In genomic region chr11:97310895-97311631, GRCm38 (mm10) we compare ENCODE assay signal across 8 mouse cellular contexts. TPM values are rescaled to one million over a fixed set of nuclear protein-coding genes. Genes with fewer than 3 reads are reported as not detected.
DNase-seq lines count a peak whose midpoint lies in the region; ATAC-seq lines count a peak whose summit lies in the region.

No protein-coding gene starts in this region.

- H3K4me1 ChIP-seq in kidney, embryonic 16.5 days (ENCODE audit: insufficient read depth, low read length): peaks cover 24% of the 10 kb centered on the region
- H3K4me1 ChIP-seq in midbrain, embryonic 11.5 days (ENCODE audit: control insufficient read depth, insufficient read depth, low read length): peaks cover 11% of the 10 kb centered on the region

- H3K27me3 ChIP-seq in kidney, embryonic 16.5 days (ENCODE audit: insufficient read depth, low read length): no peaks in the 10 kb centered on the region
- H3K27me3 ChIP-seq in midbrain, embryonic 11.5 days (ENCODE audit: control insufficient read depth, insufficient read depth, low read length): no peaks in the 10 kb centered on the region

- H3K4me3 ChIP-seq in kidney, embryonic 16.5 days (ENCODE audit: low read length): peak overlapping the region; percentile 38
- H3K4me3 ChIP-seq in midbrain, embryonic 11.5 days (ENCODE audit: low read depth, low read length): peak overlapping the region; percentile 13; the same call in 1 of the 2 replicates

- 4% methylated on average over 18 of the region's 18 CpGs for WGBS in kidney, embryonic 16.5 days
- 2% methylated on average over 18 of the region's 18 CpGs for WGBS in midbrain, embryonic 11.5 days

- ATAC-seq in kidney, embryonic 16.5 days (ENCODE audit: low FRiP score, low TSS enrichment): no peak
- ATAC-seq in midbrain, embryonic 11.5 days (ENCODE audit: low FRiP score): no peak

- no peaks in the 10 kb centered on the region for H3K36me3 ChIP-seq in kidney, embryonic 16.5 days (ENCODE audit: insufficient read depth, low read length)
- H3K36me3 ChIP-seq in midbrain, embryonic 11.5 days (ENCODE audit: control insufficient read depth, insufficient read depth, low read length): no peaks in the 10 kb centered on the region

- H3K9ac ChIP-seq in kidney, embryonic 16.5 days (replicated peaks; ENCODE audit: low read length): peak overlapping the region; percentile 68
- H3K9ac ChIP-seq in midbrain, embryonic 11.5 days (ENCODE audit: low read length): peak overlapping the region; percentile 52

- peak overlapping the region; percentile 65; the same call in 1 of the 2 replicates for H3K27ac ChIP-seq in kidney, embryonic 16.5 days (ENCODE audit: low read length)
- peak overlapping the region; percentile 16; the same call in 1 of the 2 replicates for H3K27ac ChIP-seq in midbrain, embryonic 11.5 days (ENCODE audit: low read depth, low read length)

- peak; percentile 39 for DNase-seq in cerebellum, adult 9-10 months
- DNase-seq in cerebellum, adult 9-11 months: no peak
- peak; percentile 22 to 37 for DNase-seq in adrenal gland, postnatal 36 days
- DNase-seq in heart, adult 8-10 months (ENCODE audit: low spot score): peak; percentile 46
- DNase-seq in midbrain, embryonic 11.5 days (ENCODE audit: low spot score, missing footprints): peak; percentile 93
- DNase-seq in layer of hippocampus, adult 18-20 months (ENCODE audit: low spot score in 2 of 2): no peak
- DNase-seq in cerebellum, postnatal 4 days (ENCODE audit: low spot score in 2 of 2): no peak

- H3K9me3 ChIP-seq in kidney, embryonic 16.5 days (ENCODE audit: low read length): no peaks in the 10 kb centered on the region
- H3K9me3 ChIP-seq in midbrain, embryonic 11.5 days (ENCODE audit: control insufficient read depth, low read length): no peaks in the 10 kb centered on the region

- H3K4me2 ChIP-seq in kidney, embryonic 16.5 days (replicated peaks; ENCODE audit: low read depth, low read length): peak overlapping the region; percentile 56
- peak overlapping the region; percentile 51 for H3K4me2 ChIP-seq in midbrain, embryonic 11.5 days

RNA-seq across cellular contexts. Expression of gene Mrpl45, which starts 4.5 kb away (rescaled TPM):
- 10 to 100 TPM; 31.5 to 32.3 TPM for total RNA-seq in adrenal gland, postnatal 36 days (2021)
- total RNA-seq in heart, adult 8-10 months (2022): 10 to 100 TPM; 49.9 to 64.7 (median 56.9) TPM
- 56.5 and 59.8 TPM in 2 replicates for polyA plus RNA-seq in kidney, embryonic 16.5 days (2015; fragmentation: Nextera tagmentation; extraction: Ambion mirVana)
- 56.6 and 58.9 TPM in 2 replicates for polyA plus RNA-seq in midbrain, embryonic 11.5 days (2014; fragmentation: Nextera tagmentation; extraction: Ambion mirVana)
- total RNA-seq in layer of hippocampus, adult 18-20 months (2021): 10 to 100 TPM; 27.7 to 30.6 TPM

RNA-seq across cellular contexts. Expression of gene Npepps, which starts 30.6 kb away (rescaled TPM):
- total RNA-seq in adrenal gland, postnatal 36 days (2021): 10 to 100 TPM; 81.8 to 86.1 TPM
- total RNA-seq in heart, adult 8-10 months (2022): 10 to 100 TPM; 78.1 to 82.3 (median 79.1) TPM
- 80.9 and 94.4 TPM in 2 replicates for polyA plus RNA-seq in kidney, embryonic 16.5 days (2015; fragmentation: Nextera tagmentation; extraction: Ambion mirVana)
- 92.6 and 101 TPM in 2 replicates for polyA plus RNA-seq in midbrain, embryonic 11.5 days (2014; fragmentation: Nextera tagmentation; extraction: Ambion mirVana)
- total RNA-seq in layer of hippocampus, adult 18-20 months (2021): 100 to 1,000 TPM; 135 to 145 TPM

RNA-seq across cellular contexts. Expression of gene Gpr179, which starts 40.8 kb away (rescaled TPM):
- 1 to 10 TPM in 1 of 2 experiments, under 1 TPM in 1; 0.93 to 1.2 TPM for total RNA-seq in adrenal gland, postnatal 36 days (2021)
- total RNA-seq in heart, adult 8-10 months (2022): under 1 TPM in 3 of 4 experiments, not detected in 1; 0.06 to 0.12 (median 0.06) TPM
- 0.21 and 0.24 TPM in 2 replicates for polyA plus RNA-seq in kidney, embryonic 16.5 days (2015; fragmentation: Nextera tagmentation; extraction: Ambion mirVana)
- 0.03 TPM in 1 of 2 replicates, not detected in the other for polyA plus RNA-seq in midbrain, embryonic 11.5 days (2014; fragmentation: Nextera tagmentation; extraction: Ambion mirVana)
- under 1 TPM; 0.13 to 0.40 TPM for total RNA-seq in layer of hippocampus, adult 18-20 months (2021)

RNA-seq across cellular contexts. Expression of gene Socs7, which starts 51.3 kb away (rescaled TPM):
- 10 to 100 TPM; 20.6 to 22.1 TPM for total RNA-seq in adrenal gland, postnatal 36 days (2021)
- 10 to 100 TPM; 19.2 to 23.4 (median 20.0) TPM for total RNA-seq in heart, adult 8-10 months (2022)
- 3.4 and 3.5 TPM in 2 replicates for polyA plus RNA-seq in kidney, embryonic 16.5 days (2015; fragmentation: Nextera tagmentation; extraction: Ambion mirVana)
- polyA plus RNA-seq in midbrain, embryonic 11.5 days (2014; fragmentation: Nextera tagmentation; extraction: Ambion mirVana): 3.4 and 3.7 TPM in 2 replicates
- 10 to 100 TPM; 81.5 to 85.4 TPM for total RNA-seq in layer of hippocampus, adult 18-20 months (2021)

Comparison
In these comparisons a context has a peak if more than half of its experiments do, and no peak if none do; other contexts are left out.
1. DNase-seq: peak in cerebellum, adult 9-10 months (single experiment), adrenal gland, postnatal 36 days (2 of 2), heart, adult 8-10 months (single experiment) and midbrain, embryonic 11.5 days (single experiment); none in cerebellum, adult 9-11 months (single experiment), layer of hippocampus, adult 18-20 months (0 of 2) and cerebellum, postnatal 4 days (0 of 2).